Mouse (Mus musculus) megakaryocyte progenitor cell, adult 5-6 weeks (primary cell): ENCODE measurements around the gene Aldh3b2. TPM values are rescaled to one million over a fixed set of nuclear protein-coding genes. Genes with fewer than 3 reads are reported as not detected.
A peak's percentile ranks its signal among the peaks of the same experiment; 100 is the strongest.

Source experiments
- ATAC-seq: replicated peaks from 2 replicates; pipeline ENCODE4 v1.8.0; 2016; ENCODE audit warnings: mild to moderate bottlenecking, moderate TSS enrichment, inconsistent platforms; ENCODE audit not compliant: poor library complexity
- total RNA-seq, 2 experiments: library from RNA; stranded (forward) in 1 of 2; stranded (reverse) in 1 of 2; fragments of 157-497, 149-512 nt in 1 of 2; fragments of 200-1000 nt in 1 of 2; gene quantifications; 2 replicates each; pipeline versions ENCODE4 v1.2.3 to v1.2.4; 2015 to 2017

Aldh3b2 gene
- not detected in 2 replicates for total RNA-seq (2015)
- total RNA-seq (2017): 0.25 TPM in 1 of 2 replicates, not detected in the other

GRCm38 (mm10) chr19:3972229-3972628 is at the start of gene Aldh3b2:
TSS of gene Aldh3b2 (plus strand) at chr19:3972328.
- ATAC-seq: peak; percentile 68

GRCm38 (mm10) chr19:3922661-3923371 is 49.3 kb upstream of the Aldh3b2 start:
- ATAC-seq: peak; percentile 41

- ATAC-seq: peak; percentile 36; the same call in 1 of the 2 replicates
Observed at GRCm38 (mm10) chr19:3923586-3923985, 48.5 kb upstream of the Aldh3b2 start.

GRCm38 (mm10) chr19:3924190-3924589 is 47.9 kb upstream of the Aldh3b2 start:
- ATAC-seq: no peak

GRCm38 (mm10) chr19:3924868-3925267 is 47.3 kb upstream of the Aldh3b2 start:
- no peak for ATAC-seq

- ATAC-seq: no peak
Observed at GRCm38 (mm10) chr19:3925859-3926258, 46.3 kb upstream of the Aldh3b2 start.

GRCm38 (mm10) chr19:3926279-3926678 is 45.8 kb upstream of the Aldh3b2 start:
- no peak for ATAC-seq

- no peak for ATAC-seq
Observed at GRCm38 (mm10) chr19:3926685-3927084, 45.4 kb upstream of the Aldh3b2 start.

- ATAC-seq: no peak
Observed at GRCm38 (mm10) chr19:3927989-3928388, 44.1 kb upstream of the Aldh3b2 start.

- ATAC-seq: no peak
Observed at GRCm38 (mm10) chr19:3928779-3929178, 43.3 kb upstream of the Aldh3b2 start.

- ATAC-seq: peak; percentile 73
Observed at GRCm38 (mm10) chr19:3929211-3929941, 42.8 kb upstream of the Aldh3b2 start, which contains the start of gene Aldh3b1. TSS of gene Aldh3b1 (minus strand) at chr19:3929808.

GRCm38 (mm10) chr19:3930262-3931057 is 41.7 kb upstream of the Aldh3b2 start:
- no peak for ATAC-seq

GRCm38 (mm10) chr19:3931716-3932115 is 40.4 kb upstream of the Aldh3b2 start:
- ATAC-seq: peak; percentile 51

- peak; percentile 81 for ATAC-seq
Observed at GRCm38 (mm10) chr19:3935032-3935895, 36.9 kb upstream of the Aldh3b2 start, which contains the start of gene Unc93b1. TSS of gene Unc93b1 (plus strand) at chr19:3935186.

- ATAC-seq: peak; percentile 55
Observed at GRCm38 (mm10) chr19:3935896-3936850, 36.0 kb upstream of the Aldh3b2 start.

GRCm38 (mm10) chr19:3942315-3942714 is 29.8 kb upstream of the Aldh3b2 start:
- ATAC-seq: no peak

GRCm38 (mm10) chr19:3942986-3943735 is 29.0 kb upstream of the Aldh3b2 start:
- ATAC-seq: peak; percentile 81

GRCm38 (mm10) chr19:3945872-3946564 is 26.1 kb upstream of the Aldh3b2 start:
- 0 out of 2 replicates have a peak, but pooled peaks have one; percentile 26 for ATAC-seq
